Mouse (Mus musculus) lung, embryonic 16.5 days (tissue): ENCODE measurements around the gene Aunip. TPM values are rescaled to one million over a fixed set of nuclear protein-coding genes. Genes with fewer than 3 reads are reported as not detected.
"Not testable (repeated sequence)": the region's sequence is repeated elsewhere in the genome, so short reads cannot be mapped to it uniquely, and the experiment has no call there.

Experiments
- ATAC-seq: fragments of 200-750 bp; cut with Nextera tagmentation; 2 replicates; pipeline ENCODE4 v1.8.0; 2017; ENCODE audit warnings: low read depth, mild to moderate bottlenecking, moderate library complexity
- H3K27ac ChIP-seq: fragments of 300-500 bp; sonication (generic); 2 replicates; pipeline ENCODE4 v1.5.1; 2014; ENCODE audit warnings: mild to moderate bottlenecking, control low read depth, low read length
- H3K27me3 ChIP-seq: fragments of 300-500 bp; sonication (generic); 2 replicates; pipeline ENCODE4 v1.6.1; 2014; ENCODE audit warnings: low read depth, low read length, mixed read lengths; ENCODE audit not compliant: control insufficient read depth, insufficient read depth
- H3K36me3 ChIP-seq: fragments of 300-500 bp; sonication (generic); 2 replicates; pipeline ENCODE4 v1.6.1; 2014; ENCODE audit warnings: low read length; ENCODE audit not compliant: control insufficient read depth, insufficient read depth
- H3K4me1 ChIP-seq: fragments of 300-500 bp; sonication (generic); replicated peaks from 2 replicates; pipeline ENCODE4 v1.6.1; 2014; ENCODE audit warnings: low read length, mixed read lengths; ENCODE audit not compliant: control insufficient read depth, insufficient read depth
- H3K4me2 ChIP-seq: fragments of 300-500 bp; sonication (generic); 2 replicates; pipeline ENCODE4 v1.6.1; 2014; ENCODE audit warnings: low read depth, low read length, control low read depth
- H3K4me3 ChIP-seq: fragments of 300-500 bp; sonication (generic); 2 replicates; pipeline ENCODE4 v1.5.1; 2014; ENCODE audit warnings: mild to moderate bottlenecking, low read length, control low read depth
- H3K9ac ChIP-seq: fragments of 300-500 bp; sonication (generic); 2 replicates; pipeline ENCODE4 v1.6.1; 2014; ENCODE audit warnings: low read length, control low read depth
- H3K9me3 ChIP-seq: fragments of 300-500 bp; sonication (generic); 2 replicates; pipeline ENCODE4 v1.6.1; 2016; ENCODE audit warnings: low read length; ENCODE audit not compliant: control insufficient read depth
- WGBS: fragments of 180-500 bp; shearing (Covaris S2); extraction: QIAGEN DNeasy Blood & Tissue Kit; methylation state at CpG from one replicate; pipeline ENCODE4 v1.1.7; 2014; 5-methylcytosine and 5-hydroxymethylcytosine counted together
- polyA plus RNA-seq: library from polyadenylated mRNA; unstranded; fragments of >200 nt; fragmentation: Nextera tagmentation; extraction: Ambion mirVana; gene quantifications from 2 replicates; pipeline ENCODE4 v1.2.1, GENCODE M21; 2015

Gene Aunip
- polyA plus RNA-seq, 1 experiment from 2014 or later, result 14.5 TPM

GRCm38 (mm10) chr4:134494780-134495545, 15.8 kb upstream of the Aunip start:
- Histone ChIP-seq H3K4me2 (no peak overlapping the region), H3K9me3 (no peaks in the 10 kb centered on the region), H3K9ac (no peak overlapping the region), H3K27me3 (no peaks in the 10 kb centered on the region), H3K4me3 (no peak overlapping the region), H3K4me1 (peaks cover 25% of the 10 kb centered on the region), H3K36me3 (no peaks in the 10 kb centered on the region), H3K27ac (peak overlapping the region; percentile 45; the same call in 1 of the 2 replicates)
- 0 out of 2 replicates have a peak, but pooled peaks have one; percentile 13 for ATAC-seq
- 44% methylated on average over 16 of the region's 16 CpGs for WGBS

DNA sequence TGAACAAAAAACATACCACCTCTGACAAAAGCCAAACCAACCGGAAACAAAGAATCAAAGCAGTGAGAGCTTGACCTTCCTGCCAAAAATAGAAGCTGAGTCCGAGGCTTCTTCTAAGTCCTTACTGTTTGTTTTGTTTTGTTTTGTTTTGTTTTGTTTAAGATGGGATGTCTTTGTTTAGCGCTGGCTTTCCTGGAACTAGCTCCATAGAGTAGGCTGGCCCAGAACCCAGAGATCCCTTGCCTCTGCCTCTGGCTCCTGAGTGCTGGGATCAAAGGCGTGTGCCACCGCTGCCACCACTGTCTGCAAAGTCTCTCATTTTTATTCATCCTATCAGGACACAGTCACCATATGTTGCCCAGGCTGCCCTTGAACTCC, 15.3 kb upstream of the Aunip start:
- Histone ChIP-seq H3K4me1 (peaks cover 25% of the 10 kb centered on the region), H3K4me2 (no peak overlapping the region), H3K27me3 (no peaks in the 10 kb centered on the region), H3K27ac (0 out of 2 replicates have a peak overlapping the region, but pooled peaks have one; percentile 45), H3K9ac (no peak overlapping the region), H3K9me3 (no peaks in the 10 kb centered on the region), H3K36me3 (no peaks in the 10 kb centered on the region), H3K4me3 (no peak overlapping the region)
- WGBS, result 62% methylated on average over 5 of the region's 5 CpGs
- ATAC-seq, result no peak

- ATAC-seq, result peak; percentile 81
- H3K27ac ChIP-seq, result peak within 1 kb of the TSS; percentile 50
- peaks cover 25% of the 10 kb centered on the region for H3K4me1 ChIP-seq
- WGBS, result 5% methylated on average over 34 of the region's 35 CpGs
- H3K4me2 ChIP-seq, result peak within 1 kb of the TSS; percentile 82
- peak within 1 kb of the TSS; percentile 71 for H3K9ac ChIP-seq
- no peaks in the 10 kb centered on the region for H3K36me3 ChIP-seq
- no peaks in the 10 kb centered on the region for H3K27me3 ChIP-seq
- H3K9me3 ChIP-seq, result no peaks in the 10 kb centered on the region
- peak within 1 kb of the TSS; percentile 59 for H3K4me3 ChIP-seq
Measured at GRCm38 (mm10) chr4:134496595-134497210, 14.1 kb upstream of the Aunip start, which contains the start of gene Paqr7. Gene Paqr7 (plus strand): TSS chr4:134496697.

DNA sequence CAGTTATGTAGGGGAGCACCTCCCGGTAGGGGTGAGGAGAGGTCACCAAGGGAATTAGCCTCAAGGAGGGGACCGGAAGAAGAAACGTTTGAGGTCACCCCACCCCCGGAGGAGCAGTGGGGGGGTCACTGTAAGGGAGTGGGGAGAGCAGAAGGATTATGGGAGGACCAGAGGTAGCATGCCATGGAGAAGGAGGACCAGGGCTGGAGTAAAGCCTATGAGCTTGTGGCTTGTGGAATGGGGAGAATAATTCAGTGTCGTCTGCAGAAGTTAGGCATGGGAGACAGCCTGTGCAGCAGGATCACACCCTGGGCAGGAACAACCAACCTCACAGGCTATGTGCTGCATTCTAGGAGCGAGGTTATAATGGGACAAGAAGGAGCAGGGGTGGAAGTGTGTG, 13.6 kb upstream of the Aunip start:
- no peak for ATAC-seq
- H3K4me1 ChIP-seq, result peaks cover 25% of the 10 kb centered on the region
- no peaks in the 10 kb centered on the region for H3K36me3 ChIP-seq
- WGBS, result 14% methylated on average over 6 of the region's 6 CpGs
- no peak overlapping the region for H3K27ac ChIP-seq
- peak overlapping the region; percentile 82 for H3K4me2 ChIP-seq
- no peaks in the 10 kb centered on the region for H3K27me3 ChIP-seq
- peak overlapping the region; percentile 71 for H3K9ac ChIP-seq
- H3K9me3 ChIP-seq, result no peaks in the 10 kb centered on the region
- peak overlapping the region; percentile 59 for H3K4me3 ChIP-seq

GRCm38 (mm10) chr4:134497986-134498731, 12.6 kb upstream of the Aunip start:
- H3K4me2 ChIP-seq, result no peak overlapping the region
- H3K9me3 ChIP-seq, result no peaks in the 10 kb centered on the region
- H3K4me3 ChIP-seq, result no peak overlapping the region
- ATAC-seq, result no peak
- no peak overlapping the region for H3K27ac ChIP-seq
- H3K27me3 ChIP-seq, result no peaks in the 10 kb centered on the region
- peaks cover 25% of the 10 kb centered on the region for H3K4me1 ChIP-seq
- 57% methylated on average over 12 of the region's 12 CpGs for WGBS
- no peak overlapping the region for H3K9ac ChIP-seq
- no peaks in the 10 kb centered on the region for H3K36me3 ChIP-seq

DNA sequence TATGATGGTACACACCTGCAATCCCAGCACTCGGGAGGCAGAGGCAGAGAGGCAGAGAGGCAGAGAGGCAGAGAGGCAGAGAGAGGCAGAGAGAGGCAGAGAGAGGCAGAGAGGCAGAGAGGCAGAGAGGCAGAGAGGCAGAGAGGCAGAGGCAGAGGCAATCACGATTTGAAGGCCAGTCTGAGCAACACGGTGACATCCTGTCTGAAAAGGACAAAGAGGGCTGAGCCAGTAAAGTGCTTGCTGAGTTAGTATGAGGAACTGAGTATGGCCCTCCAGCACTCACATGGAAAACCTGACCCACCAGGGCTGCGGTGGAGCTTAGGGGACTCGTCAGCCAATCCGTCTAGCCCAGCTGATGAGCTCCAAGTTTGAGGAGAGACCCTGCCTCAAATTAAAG, 11.8 kb upstream of the Aunip start:
- H3K36me3 ChIP-seq, H3K9me3 ChIP-seq, H3K27me3 ChIP-seq, H3K27ac ChIP-seq, ATAC-seq, H3K9ac ChIP-seq, H3K4me2 ChIP-seq, H3K4me3 ChIP-seq: not testable (repeated sequence)
- 78% methylated on average over 6 of the region's 6 CpGs for WGBS
- H3K4me1 ChIP-seq, result peaks cover 25% of the 10 kb centered on the region

DNA sequence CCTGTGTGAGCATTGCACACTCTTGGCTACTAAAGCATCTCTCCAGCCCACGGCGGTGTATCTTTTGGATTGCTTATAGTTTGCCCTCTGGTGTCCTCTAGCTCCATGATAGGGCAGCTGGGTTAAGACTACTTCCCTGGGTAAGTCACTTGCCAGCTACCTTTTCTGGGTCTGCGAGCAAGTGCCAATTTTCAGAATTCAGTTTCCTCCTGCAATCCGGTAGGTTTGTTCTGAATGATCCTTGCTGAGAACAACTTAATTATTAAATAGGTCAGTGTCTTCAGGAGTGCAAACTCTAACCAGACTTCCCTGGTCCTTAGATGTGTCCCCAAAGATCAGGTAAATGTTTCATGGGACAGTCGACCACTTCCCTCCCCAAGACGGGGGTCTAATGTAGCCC, 9.7 kb upstream of the Aunip start:
- no peak overlapping the region for H3K4me2 ChIP-seq
- no peaks in the 10 kb centered on the region for H3K36me3 ChIP-seq
- WGBS, result 83% methylated on average over 6 of the region's 6 CpGs
- H3K4me1 ChIP-seq, result peaks cover 15% of the 10 kb centered on the region; the same call in 1 of the 2 replicates
- no peaks in the 10 kb centered on the region for H3K9me3 ChIP-seq
- no peaks in the 10 kb centered on the region for H3K27me3 ChIP-seq
- H3K9ac ChIP-seq, result no peak overlapping the region
- H3K4me3 ChIP-seq, result no peak overlapping the region
- ATAC-seq, result no peak
- H3K27ac ChIP-seq, result no peak overlapping the region

DNA sequence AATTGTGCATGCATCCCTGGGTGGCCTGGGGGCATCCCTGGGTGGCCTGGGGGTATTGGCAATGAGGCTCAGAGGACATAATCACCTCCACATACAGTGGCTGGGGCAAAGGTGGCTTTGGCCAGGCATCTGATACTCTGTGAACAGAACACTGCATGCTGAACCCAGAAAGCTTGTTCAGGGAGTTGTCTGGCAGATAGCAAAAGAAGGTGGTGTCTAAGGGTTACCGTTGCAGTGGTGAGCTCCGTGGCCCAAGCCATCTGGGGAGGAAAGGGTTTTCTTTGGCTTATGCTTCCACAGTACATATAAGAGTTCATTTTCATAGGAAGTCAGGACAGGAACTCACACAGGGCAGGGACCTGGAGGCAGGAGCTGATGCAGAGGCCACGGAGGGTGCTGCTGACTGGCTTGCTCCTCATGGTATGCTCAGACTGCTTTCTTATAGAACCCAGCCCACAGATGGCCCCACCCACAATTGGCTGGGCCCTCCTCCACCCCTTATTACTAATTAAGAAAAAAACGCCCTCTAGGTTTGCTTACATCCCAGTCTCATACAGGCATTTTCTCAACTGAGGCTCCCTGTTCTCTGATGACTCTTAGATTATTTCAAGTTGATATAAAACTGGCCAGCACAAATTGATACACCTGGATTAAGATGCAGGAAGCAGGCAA, 7.0 kb upstream of the Aunip start:
- Histone ChIP-seq H3K27me3 (no peaks in the 10 kb centered on the region), H3K4me2 (no peak overlapping the region), H3K4me1 (no peaks in the 10 kb centered on the region), H3K9me3 (no peaks in the 10 kb centered on the region), H3K27ac (no peak overlapping the region), H3K9ac (no peak overlapping the region), H3K36me3 (no peaks in the 10 kb centered on the region; the same call in 1 of the 2 replicates), H3K4me3 (no peak overlapping the region)
- ATAC-seq, result no peak
- 74% methylated on average over 4 of the region's 4 CpGs for WGBS
